Mouse (Mus musculus): ENCODE data around the gene Taz. TPM values are rescaled to one million over a fixed set of nuclear protein-coding genes. Genes with fewer than 3 reads are reported as not detected.
A peak's percentile ranks its signal among the peaks of the same experiment; 100 is the strongest.

The Taz gene
- total RNA-seq, 2 experiments from 2014 or later, result 28.1 to 49.3 TPM

GRCm38 (mm10) chrX:74277916-74278315 lies 3.8 kb upstream of the Taz start:
- ATAC-seq (ENCODE audit: poor library complexity, severe bottlenecking), result peak; percentile 31

GRCm38 (mm10) chrX:74281041-74281731 lies 526 bp upstream of the Taz start:
- no peak for ATAC-seq (ENCODE audit: poor library complexity, severe bottlenecking)

GRCm38 (mm10) chrX:74282395-74283091 lies 831 bp downstream of the Taz start:
- ATAC-seq (ENCODE audit: poor library complexity, severe bottlenecking), result peak; percentile 85

- ATAC-seq (ENCODE audit: poor library complexity, severe bottlenecking), result no peak
Observed at GRCm38 (mm10) chrX:74283092-74283437, 1.4 kb downstream of the Taz start.

- ATAC-seq (ENCODE audit: poor library complexity, severe bottlenecking), result no peak
Observed at GRCm38 (mm10) chrX:74293431-74293830, 11.7 kb downstream of the Taz start.

- peak; percentile 98 for ATAC-seq (ENCODE audit: poor library complexity, severe bottlenecking)
Observed at GRCm38 (mm10) chrX:74296538-74297448, 15.1 kb downstream of the Taz start, which contains the start of gene Atp6ap1. Atp6ap1 (plus strand) TSS chrX:74297097.

DNA sequence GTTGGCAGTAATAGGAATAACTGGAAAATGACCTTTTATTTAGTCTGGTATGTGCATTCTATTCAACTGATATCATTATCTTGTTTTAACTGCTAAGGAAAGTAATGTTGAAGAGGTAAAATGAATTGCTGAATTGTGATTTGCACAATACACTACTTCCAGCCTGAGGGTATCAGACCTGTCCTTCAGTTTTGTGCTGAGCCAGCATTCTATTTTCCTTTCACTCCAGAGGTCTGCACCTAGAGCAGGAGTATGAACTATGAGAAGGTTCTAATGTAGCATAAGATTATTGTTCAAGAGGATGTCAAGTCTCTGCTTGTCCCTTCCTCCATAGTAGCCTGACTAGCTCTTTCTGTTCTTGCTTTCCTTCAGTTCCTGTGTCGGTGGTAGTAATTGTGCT lies 16.6 kb downstream of the Taz start:
- no peak for ATAC-seq (ENCODE audit: poor library complexity, severe bottlenecking)

DNA sequence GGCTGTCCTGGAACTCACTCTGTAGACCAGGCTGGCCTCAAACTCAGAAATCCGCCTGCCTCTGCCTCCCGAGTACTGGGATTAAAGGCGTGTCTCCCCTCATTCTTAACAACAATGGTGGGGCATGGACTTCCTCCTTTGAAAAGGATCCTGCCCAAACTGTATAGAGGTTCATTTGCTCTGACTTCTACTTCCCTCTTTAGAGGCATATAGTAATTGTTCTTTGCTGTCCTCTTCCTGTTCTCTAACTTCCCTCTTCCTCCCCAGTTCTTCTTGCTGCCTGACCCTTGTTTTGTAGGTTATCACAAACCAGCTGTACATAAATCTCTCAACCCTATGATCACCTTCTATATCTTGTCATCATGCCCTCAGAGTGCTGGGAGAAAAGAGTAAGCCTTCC lies 18.0 kb downstream of the Taz start:
- ATAC-seq (ENCODE audit: poor library complexity, severe bottlenecking), result peak; percentile 56

GRCm38 (mm10) chrX:74304867-74305700 lies 23.4 kb downstream of the Taz start, which contains the start of gene Gdi1:
Gdi1 (plus strand) TSS chrX:74304998.
- ATAC-seq (ENCODE audit: poor library complexity, severe bottlenecking), result peak; percentile 98

- peak; percentile 99 for ATAC-seq (ENCODE audit: poor library complexity, severe bottlenecking)
Observed at GRCm38 (mm10) chrX:74312540-74313464, 31.1 kb downstream of the Taz start, which contains the start of gene Fam50a. Fam50a (plus strand) TSS chrX:74313033.

DNA sequence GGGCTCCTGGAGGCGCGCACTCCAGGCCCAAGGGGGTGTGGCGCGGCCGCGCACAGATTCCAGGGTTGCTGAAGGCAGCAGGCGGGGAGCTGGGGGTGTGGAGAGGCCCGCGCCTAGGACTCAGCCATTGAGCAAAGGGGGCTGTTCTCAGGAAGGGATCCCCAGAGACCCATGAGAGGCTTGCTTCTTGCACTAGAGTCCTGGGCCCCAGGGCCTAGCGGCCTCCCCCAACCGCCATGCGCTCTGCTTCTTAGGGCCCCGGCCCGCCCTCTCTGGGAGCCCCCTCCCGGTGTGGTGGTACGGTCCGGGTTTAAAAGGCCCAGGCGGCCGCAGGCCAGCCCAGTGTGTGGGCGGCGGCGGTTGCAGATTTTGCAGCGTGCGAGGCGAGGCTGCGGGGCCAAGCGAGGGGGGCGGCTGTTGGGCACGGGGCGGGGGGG lies 47.0 kb downstream of the Taz start, which contains the start of gene Plxna3:
Plxna3 (plus strand) TSS at position 342 of the 437 bp plus-strand sequence.
- peak; percentile 87 for ATAC-seq (ENCODE audit: poor library complexity, severe bottlenecking)

DNA sequence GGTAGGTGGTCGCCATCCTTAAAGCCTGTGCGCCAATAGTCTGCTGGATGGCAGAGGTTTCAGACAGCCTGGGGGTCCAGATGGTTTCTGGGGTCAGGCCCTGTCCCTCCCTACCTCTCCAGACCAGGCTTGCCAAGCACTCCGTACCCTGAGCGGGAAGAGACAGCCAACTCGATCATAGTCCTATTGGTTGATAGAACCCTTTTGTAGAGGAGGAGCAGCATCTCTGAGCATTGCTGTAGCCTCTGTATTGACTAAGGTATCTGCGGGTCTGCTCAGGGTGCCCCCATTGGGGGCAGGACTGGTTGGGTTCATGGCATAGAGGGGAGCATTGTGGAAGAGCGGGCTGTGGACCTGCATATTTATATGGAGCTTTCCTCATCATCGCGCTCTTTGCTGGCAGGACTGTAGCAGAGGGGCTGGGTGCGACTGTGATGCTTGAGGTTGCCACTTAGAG lies 47.5 kb downstream of the Taz start:
- ATAC-seq (ENCODE audit: poor library complexity, severe bottlenecking), result no peak

DNA sequence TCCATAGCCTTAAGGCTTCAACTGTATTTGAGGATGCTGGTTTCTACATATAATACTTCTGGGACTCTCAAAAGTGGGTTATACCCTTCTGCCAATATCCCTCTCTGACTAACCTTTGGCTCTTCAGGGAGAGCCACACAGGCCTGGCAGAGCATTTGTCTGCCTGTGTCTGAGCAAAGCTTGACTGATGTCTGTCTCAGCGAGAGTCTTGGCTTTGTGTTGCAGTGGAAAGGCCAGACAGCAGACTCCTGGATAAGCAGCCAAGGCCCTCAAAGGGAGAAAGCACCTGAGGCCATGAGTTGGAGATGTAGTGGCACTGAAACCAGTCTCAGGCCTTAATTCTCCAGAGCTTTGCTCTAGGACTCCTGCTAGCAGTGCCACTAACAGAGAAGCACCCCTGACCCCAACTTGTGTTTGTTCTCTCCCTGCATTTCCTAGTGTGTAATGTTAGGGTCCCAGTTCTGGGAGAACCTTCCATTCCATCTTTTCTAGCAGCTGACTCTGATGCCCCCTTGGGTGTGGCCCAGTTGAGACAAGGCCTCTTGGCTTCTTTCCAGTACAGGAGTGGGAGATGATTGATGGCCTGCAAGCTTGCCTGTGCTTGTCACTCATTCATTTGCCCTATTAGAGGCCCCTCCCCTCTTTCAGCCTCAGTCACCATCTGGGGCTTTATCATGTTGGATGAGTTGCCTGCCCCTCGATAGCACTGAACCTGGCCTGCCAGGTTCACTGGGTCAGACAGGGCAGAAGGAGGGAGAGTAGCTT lies 48.6 kb downstream of the Taz start:
- ATAC-seq (ENCODE audit: poor library complexity, severe bottlenecking), result no peak

Other genes with a start within 250 kb of the Taz start
- gene Opn1mw, start 154.4 kb upstream of the Taz start, total RNA-seq (2015), result not detected in 2 replicates
- not detected in 2 replicates for gene Opn1mw, start 154.4 kb upstream of the Taz start, total RNA-seq (2017)
- gene Mecp2, start 146.5 kb upstream of the Taz start, total RNA-seq (2015), result 15.2 and 16.4 TPM in 2 replicates
- gene Mecp2, start 146.5 kb upstream of the Taz start, total RNA-seq (2017), result 16.9 and 17.7 TPM in 2 replicates
- not detected in 2 replicates for gene Tex28, start 114.1 kb upstream of the Taz start, total RNA-seq (2015)
- not detected in 2 replicates for gene Tex28, start 114.1 kb upstream of the Taz start, total RNA-seq (2017)
- gene Tktl1, start 104.7 kb upstream of the Taz start, total RNA-seq (2015), result not detected in 2 replicates
- gene Tktl1, start 104.7 kb upstream of the Taz start, total RNA-seq (2017), result not detected in 2 replicates
- gene Flna, start 32.1 kb upstream of the Taz start, total RNA-seq (2015), result 614 and 619 TPM in 2 replicates
- 2,027 and 2,122 TPM in 2 replicates for gene Flna, start 32.1 kb upstream of the Taz start, total RNA-seq (2017)
- gene Emd, start 27.2 kb upstream of the Taz start, total RNA-seq (2015), result 89.4 and 95.2 TPM in 2 replicates
- gene Emd, start 27.2 kb upstream of the Taz start, total RNA-seq (2017), result 73.3 and 99.8 TPM in 2 replicates
- 2,650 and 3,055 TPM in 2 replicates for gene Rpl10, start 11.1 kb upstream of the Taz start, total RNA-seq (2015)
- gene Rpl10, start 11.1 kb upstream of the Taz start, total RNA-seq (2017), result 1,311 and 1,465 TPM in 2 replicates
- gene Dnase1l1, start 425 bp downstream of the Taz start, total RNA-seq (2015), result 105 and 116 TPM in 2 replicates
- 63.8 and 69.1 TPM in 2 replicates for gene Dnase1l1, start 425 bp downstream of the Taz start, total RNA-seq (2017)
- 229 and 231 TPM in 2 replicates for gene Atp6ap1, start 15.2 kb downstream of the Taz start, total RNA-seq (2015)
- 218 and 254 TPM in 2 replicates for gene Atp6ap1, start 15.2 kb downstream of the Taz start, total RNA-seq (2017)
- gene Gdi1, start 23.1 kb downstream of the Taz start, total RNA-seq (2015), result 133 and 170 TPM in 2 replicates
- 44.6 and 70.5 TPM in 2 replicates for gene Gdi1, start 23.1 kb downstream of the Taz start, total RNA-seq (2017)
- 43.2 and 51.5 TPM in 2 replicates for gene Fam50a, start 31.1 kb downstream of the Taz start, total RNA-seq (2015)
- 42.8 and 63.1 TPM in 2 replicates for gene Fam50a, start 31.1 kb downstream of the Taz start, total RNA-seq (2017)
- 0.09 and 0.50 TPM in 2 replicates for gene Plxna3, start 47.2 kb downstream of the Taz start, total RNA-seq (2015)
- gene Plxna3, start 47.2 kb downstream of the Taz start, total RNA-seq (2017), result 0.57 and 0.70 TPM in 2 replicates
- 53.3 and 55.1 TPM in 2 replicates for gene Lage3, start 71.7 kb downstream of the Taz start, total RNA-seq (2015)
- 16.0 and 20.2 TPM in 2 replicates for gene Lage3, start 71.7 kb downstream of the Taz start, total RNA-seq (2017)
- gene Ubl4a, start 91.3 kb downstream of the Taz start, total RNA-seq (2015), result 27.0 and 32.0 TPM in 2 replicates
- gene Ubl4a, start 91.3 kb downstream of the Taz start, total RNA-seq (2017), result 11.5 and 13.1 TPM in 2 replicates
- 18.4 and 24.3 TPM in 2 replicates for gene Slc10a3, start 91.4 kb downstream of the Taz start, total RNA-seq (2015)
- gene Slc10a3, start 91.4 kb downstream of the Taz start, total RNA-seq (2017), result 12.3 and 12.9 TPM in 2 replicates
- gene Fam3a, start 111.4 kb downstream of the Taz start, total RNA-seq (2015), result 13.5 and 14.6 TPM in 2 replicates
- 15.5 and 15.8 TPM in 2 replicates for gene Fam3a, start 111.4 kb downstream of the Taz start, total RNA-seq (2017)
- gene Ikbkg, start 111.4 kb downstream of the Taz start, total RNA-seq (2015), result 8.8 and 11.7 TPM in 2 replicates
- gene Ikbkg, start 111.4 kb downstream of the Taz start, total RNA-seq (2017), result 31.9 and 50.0 TPM in 2 replicates
- gene G6pdx, start 147.3 kb downstream of the Taz start, total RNA-seq (2015), result 384 and 417 TPM in 2 replicates
- 261 and 303 TPM in 2 replicates for gene G6pdx, start 147.3 kb downstream of the Taz start, total RNA-seq (2017)
- gene Gm6880, start 199.5 kb downstream of the Taz start, total RNA-seq (2015), result not detected in 2 replicates
- gene Gm6880, start 199.5 kb downstream of the Taz start, total RNA-seq (2017), result not detected in 2 replicates